Mouse (Mus musculus) heart, embryonic 11.5 days (tissue): Measurements from ENCODE around the gene Slamf1. TPM values are rescaled to one million over a fixed set of nuclear protein-coding genes. Genes with fewer than 3 reads are reported as not detected.

Experiments used
- ATAC-seq: fragments of 200-750 bp; cut with Nextera tagmentation; replicated peaks from 2 replicates; pipeline ENCODE4 v1.8.0; 2017; ENCODE audit warnings: moderate library complexity; ENCODE audit not compliant: insufficient number of reproducible peaks, low FRiP score, low TSS enrichment
- H3K27ac ChIP-seq: fragments of 300-500 bp; sonication (generic); 2 replicates; pipeline ENCODE4 v1.5.1; 2014; ENCODE audit warnings: mild to moderate bottlenecking, low read depth, low read length
- H3K27me3 ChIP-seq: fragments of 300-500 bp; sonication (generic); 2 replicates; pipeline ENCODE4 v1.6.1; 2014; ENCODE audit warnings: mild to moderate bottlenecking, low read length, mixed read lengths; ENCODE audit not compliant: control insufficient read depth, insufficient read depth
- H3K36me3 ChIP-seq: fragments of 300-500 bp; sonication (generic); 2 replicates; pipeline ENCODE4 v1.6.1; 2014; ENCODE audit warnings: mild to moderate bottlenecking, low read length, moderate library complexity, mixed read lengths; ENCODE audit not compliant: control insufficient read depth, insufficient read depth
- H3K4me1 ChIP-seq: fragments of 300-500 bp; sonication (generic); 2 replicates; pipeline ENCODE4 v1.6.1; 2014; ENCODE audit warnings: low read length; ENCODE audit not compliant: control insufficient read depth, insufficient read depth
- H3K4me2 ChIP-seq: fragments of 300-500 bp; sonication (generic); 2 replicates; pipeline ENCODE4 v1.6.1; 2014; ENCODE audit warnings: mild to moderate bottlenecking, moderate library complexity
- H3K4me3 ChIP-seq: fragments of 300-500 bp; sonication (generic); 2 replicates; pipeline ENCODE4 v1.5.1; 2014; ENCODE audit warnings: low read depth, low read length
- H3K9ac ChIP-seq: fragments of 300-500 bp; sonication (generic); 2 replicates; pipeline ENCODE4 v1.6.1; 2014; ENCODE audit warnings: mild to moderate bottlenecking, low read depth, low read length, moderate library complexity
- H3K9me3 ChIP-seq: fragments of 300-500 bp; sonication (generic); replicated peaks from 2 replicates; pipeline ENCODE4 v1.6.1; 2016; ENCODE audit warnings: low read length; ENCODE audit not compliant: control insufficient read depth
- WGBS: fragments of 180-500 bp; shearing (Covaris S2); extraction: QIAGEN DNeasy Blood & Tissue Kit; methylation state at CpG from one replicate; pipeline ENCODE4 v1.1.7; 2014; ENCODE audit not compliant: insufficient replicate concordance; 5-methylcytosine and 5-hydroxymethylcytosine counted together
- polyA plus RNA-seq: library from polyadenylated mRNA; unstranded; fragments of >200 nt; fragmentation: Nextera tagmentation; extraction: Ambion mirVana; gene quantifications from 2 replicates; pipeline ENCODE4 v1.2.1, GENCODE M21; 2014

Slamf1 gene
- polyA plus RNA-seq, 1 experiment from 2014 or later, result 0.23 TPM

DNA sequence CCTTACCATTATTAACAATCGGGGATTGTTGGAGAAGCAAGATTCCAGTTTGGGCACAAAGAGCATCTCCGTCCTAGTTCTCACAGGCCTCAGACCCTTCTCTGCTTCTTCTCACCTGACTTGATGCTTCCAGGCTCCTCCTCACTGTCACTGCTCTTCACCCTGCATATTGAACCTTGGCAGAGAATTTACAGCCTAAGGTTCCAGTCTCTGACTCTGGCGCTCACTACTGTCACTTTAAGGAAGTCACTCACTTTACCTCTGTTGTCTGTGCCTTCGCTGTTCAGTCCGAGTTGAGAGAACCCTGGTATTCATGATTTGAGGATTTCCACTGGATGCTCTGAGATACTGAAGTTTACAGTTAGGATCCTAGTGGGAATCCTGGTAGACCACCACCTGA lies 7.3 kb downstream of the Slamf1 start:
- ATAC-seq, result no peak
- Histone ChIP-seq H3K9ac (no peak overlapping the region), H3K4me1 (no peaks in the 10 kb centered on the region), H3K27me3 (no peaks in the 10 kb centered on the region), H3K4me3 (no peak overlapping the region), H3K4me2 (no peak overlapping the region), H3K36me3 (no peaks in the 10 kb centered on the region), H3K27ac (no peak overlapping the region), H3K9me3 (no peaks in the 10 kb centered on the region)
- whole genome bisulfite sequencing, result 65% methylated on average over 5 of the region's 5 CpGs

DNA sequence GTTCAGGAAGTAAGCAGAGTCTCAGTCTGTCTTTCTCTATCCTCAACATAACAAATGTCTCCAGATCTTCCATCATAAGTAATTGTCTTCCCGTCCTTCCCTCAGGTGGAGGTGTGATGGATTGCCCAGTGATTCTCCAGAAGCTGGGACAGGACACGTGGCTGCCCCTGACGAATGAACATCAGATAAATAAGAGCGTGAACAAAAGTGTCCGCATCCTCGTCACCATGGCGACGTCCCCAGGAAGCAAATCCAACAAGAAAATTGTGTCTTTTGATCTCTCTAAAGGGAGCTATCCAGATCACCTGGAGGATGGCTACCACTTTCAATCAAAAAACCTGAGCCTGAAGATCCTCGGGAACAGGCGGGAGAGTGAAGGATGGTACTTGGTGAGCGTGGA lies 7.8 kb downstream of the Slamf1 start:
- H3K4me3 ChIP-seq, result no peak overlapping the region
- no peak overlapping the region for H3K4me2 ChIP-seq
- H3K27ac ChIP-seq, result no peak overlapping the region
- no peaks in the 10 kb centered on the region for H3K36me3 ChIP-seq
- H3K9me3 ChIP-seq, result no peaks in the 10 kb centered on the region
- no peak overlapping the region for H3K9ac ChIP-seq
- WGBS, result 71% methylated on average over 11 of the region's 11 CpGs
- no peaks in the 10 kb centered on the region for H3K27me3 ChIP-seq
- no peaks in the 10 kb centered on the region for H3K4me1 ChIP-seq
- no peak for ATAC-seq

DNA sequence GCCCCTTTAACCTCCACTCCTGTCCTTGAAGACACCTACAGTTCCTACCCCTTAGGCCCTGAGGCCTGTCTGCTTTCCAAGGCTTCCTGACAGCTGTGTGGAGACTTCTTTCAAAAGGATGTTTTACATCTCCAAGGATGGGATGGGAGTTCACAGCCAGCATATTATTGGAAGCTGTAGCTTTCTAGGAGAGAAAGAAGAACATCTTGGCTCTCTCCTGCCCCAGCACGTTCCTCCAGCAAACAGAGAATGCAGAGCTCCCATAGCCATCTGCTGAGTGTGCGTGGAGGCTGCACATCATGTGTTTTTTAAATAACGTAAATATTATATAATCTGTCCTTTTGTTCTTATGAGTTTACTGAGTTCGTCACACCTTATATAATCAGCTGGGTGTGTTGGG lies 8.9 kb downstream of the Slamf1 start:
- no peaks in the 10 kb centered on the region for H3K27me3 ChIP-seq
- no peak overlapping the region for H3K27ac ChIP-seq
- H3K36me3 ChIP-seq, result no peaks in the 10 kb centered on the region
- H3K9me3 ChIP-seq, result no peaks in the 10 kb centered on the region
- H3K4me2 ChIP-seq, result no peak overlapping the region
- no peaks in the 10 kb centered on the region for H3K4me1 ChIP-seq
- WGBS, result 84% methylated on average over 4 of the region's 4 CpGs
- H3K4me3 ChIP-seq, result no peak overlapping the region
- H3K9ac ChIP-seq, result no peak overlapping the region
- ATAC-seq, result no peak

DNA sequence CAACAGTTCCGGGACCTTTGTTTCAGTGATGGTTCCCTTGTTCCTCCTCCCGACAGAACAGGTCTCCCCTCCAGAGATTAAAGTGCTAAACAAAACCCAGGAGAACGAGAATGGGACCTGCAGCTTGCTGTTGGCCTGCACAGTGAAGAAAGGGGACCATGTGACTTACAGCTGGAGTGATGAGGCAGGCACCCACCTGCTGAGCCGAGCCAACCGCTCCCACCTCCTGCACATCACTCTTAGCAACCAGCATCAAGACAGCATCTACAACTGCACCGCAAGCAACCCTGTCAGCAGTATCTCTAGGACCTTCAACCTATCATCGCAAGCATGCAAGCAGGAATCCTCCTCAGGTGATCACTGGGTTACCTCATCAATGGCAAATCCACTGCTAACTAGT lies 10.1 kb downstream of the Slamf1 start:
- Histone ChIP-seq H3K27ac (no peak overlapping the region), H3K9me3 (no peaks in the 10 kb centered on the region), H3K4me2 (no peak overlapping the region), H3K36me3 (no peaks in the 10 kb centered on the region), H3K9ac (no peak overlapping the region), H3K4me3 (no peak overlapping the region), H3K4me1 (no peaks in the 10 kb centered on the region), H3K27me3 (no peaks in the 10 kb centered on the region)
- 64% methylated on average over 7 of the region's 7 CpGs for WGBS
- no peak for ATAC-seq

DNA sequence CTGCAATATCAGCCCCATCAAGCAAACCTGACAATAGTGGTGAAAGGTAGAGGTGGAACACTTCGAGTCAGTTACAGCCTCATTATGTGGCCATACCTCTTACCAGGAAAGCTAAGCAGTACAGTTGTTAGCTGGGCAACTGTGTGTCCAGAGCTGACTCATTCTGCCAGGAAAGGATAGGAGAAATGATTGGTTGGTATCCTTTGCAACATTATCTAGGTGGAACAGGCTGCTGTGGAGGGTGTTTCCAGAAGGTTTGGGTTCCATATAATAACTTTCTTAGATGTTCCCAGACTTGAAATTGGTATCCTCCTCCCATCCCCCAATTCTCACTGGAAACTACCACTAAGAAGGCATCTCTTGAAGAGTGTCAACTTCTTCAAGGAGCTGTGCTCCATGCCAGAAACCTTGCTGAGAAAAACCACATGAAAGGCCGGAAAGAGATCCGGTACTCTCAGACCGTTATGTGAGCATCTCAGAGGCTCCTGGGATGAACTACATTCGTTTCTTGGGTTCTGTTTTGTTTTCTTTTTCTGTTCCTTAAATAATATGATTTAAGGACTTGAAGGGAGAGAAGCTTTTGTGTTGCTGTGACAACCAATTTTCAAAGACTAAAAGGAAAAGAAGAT lies 15.5 kb downstream of the Slamf1 start:
- H3K4me1 ChIP-seq, result no peaks in the 10 kb centered on the region
- ATAC-seq, result no peak
- no peak overlapping the region for H3K4me2 ChIP-seq
- 78% methylated on average over 5 of the region's 5 CpGs for WGBS
- H3K27ac ChIP-seq, result no peak overlapping the region
- no peak overlapping the region for H3K9ac ChIP-seq
- no peak overlapping the region for H3K4me3 ChIP-seq
- no peaks in the 10 kb centered on the region for H3K36me3 ChIP-seq
- H3K27me3 ChIP-seq, result no peaks in the 10 kb centered on the region
- H3K9me3 ChIP-seq, result no peaks in the 10 kb centered on the region

DNA sequence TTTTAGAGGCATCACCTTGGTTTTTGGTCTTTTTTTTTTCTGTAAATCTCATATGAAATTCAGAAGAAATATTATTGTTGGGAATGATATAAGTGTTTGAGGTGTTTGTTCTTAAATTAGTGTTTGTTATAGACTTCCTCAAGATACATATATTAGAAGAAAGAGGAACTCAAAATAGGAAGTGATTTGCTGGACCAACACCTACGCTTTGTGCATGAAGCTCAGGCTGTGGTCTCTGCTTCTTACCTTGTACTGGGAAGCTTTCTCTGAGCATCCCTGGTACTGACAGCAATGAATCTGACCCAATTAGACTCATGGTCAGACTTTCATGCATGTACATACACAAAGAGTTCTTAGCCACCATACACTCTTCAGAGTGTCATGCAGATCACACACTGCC lies 18.9 kb downstream of the Slamf1 start:
- Histone ChIP-seq H3K9ac (no peak overlapping the region), H3K9me3 (no peaks in the 10 kb centered on the region), H3K27me3 (no peaks in the 10 kb centered on the region), H3K4me3 (no peak overlapping the region), H3K4me1 (no peaks in the 10 kb centered on the region), H3K36me3 (no peaks in the 10 kb centered on the region), H3K4me2 (no peak overlapping the region), H3K27ac (no peak overlapping the region)
- ATAC-seq, result no peak
- WGBS, result 81% methylated on average over 1 of the region's 1 CpGs

DNA sequence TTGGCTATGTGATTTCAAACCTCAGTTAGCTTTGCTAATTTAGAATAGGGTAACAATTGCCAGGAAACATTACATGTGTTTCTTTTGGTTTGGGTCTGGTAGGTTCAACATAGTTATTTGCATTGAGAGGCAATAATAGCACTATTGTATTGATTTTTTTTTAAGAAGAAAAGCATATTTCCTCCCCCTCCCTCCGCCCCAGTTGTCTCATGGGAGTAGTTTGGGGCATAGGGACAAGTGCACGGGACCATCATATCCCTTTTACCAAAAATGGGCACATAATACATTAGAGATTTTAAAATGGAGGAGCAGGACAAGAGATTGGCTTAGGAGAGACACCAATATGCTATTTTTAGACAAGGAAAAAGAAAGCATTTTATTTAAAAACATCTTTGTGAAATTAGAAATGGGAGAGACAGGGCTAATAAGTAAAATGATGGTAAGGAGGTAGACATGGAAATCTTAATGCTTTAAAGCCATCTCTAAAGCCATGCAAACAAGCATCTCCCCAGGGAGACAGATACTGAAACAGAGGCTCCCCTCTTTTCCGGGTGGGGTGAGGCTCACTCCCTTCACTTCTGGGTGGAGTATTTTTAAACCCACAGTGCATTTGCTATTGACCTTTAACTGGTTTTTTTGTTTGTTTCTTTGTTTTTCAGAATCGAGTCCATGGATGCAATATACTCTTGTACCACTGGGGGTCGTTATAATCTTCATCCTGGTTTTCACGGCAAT lies 20.5 kb downstream of the Slamf1 start:
- 63% methylated on average over 6 of the region's 6 CpGs for WGBS
- Histone ChIP-seq H3K27me3 (no peaks in the 10 kb centered on the region), H3K9ac (no peak overlapping the region), H3K36me3 (no peaks in the 10 kb centered on the region), H3K4me1 (no peaks in the 10 kb centered on the region), H3K4me3 (no peak overlapping the region), H3K4me2 (no peak overlapping the region), H3K9me3 (no peaks in the 10 kb centered on the region), H3K27ac (no peak overlapping the region)
- no peak for ATAC-seq

DNA sequence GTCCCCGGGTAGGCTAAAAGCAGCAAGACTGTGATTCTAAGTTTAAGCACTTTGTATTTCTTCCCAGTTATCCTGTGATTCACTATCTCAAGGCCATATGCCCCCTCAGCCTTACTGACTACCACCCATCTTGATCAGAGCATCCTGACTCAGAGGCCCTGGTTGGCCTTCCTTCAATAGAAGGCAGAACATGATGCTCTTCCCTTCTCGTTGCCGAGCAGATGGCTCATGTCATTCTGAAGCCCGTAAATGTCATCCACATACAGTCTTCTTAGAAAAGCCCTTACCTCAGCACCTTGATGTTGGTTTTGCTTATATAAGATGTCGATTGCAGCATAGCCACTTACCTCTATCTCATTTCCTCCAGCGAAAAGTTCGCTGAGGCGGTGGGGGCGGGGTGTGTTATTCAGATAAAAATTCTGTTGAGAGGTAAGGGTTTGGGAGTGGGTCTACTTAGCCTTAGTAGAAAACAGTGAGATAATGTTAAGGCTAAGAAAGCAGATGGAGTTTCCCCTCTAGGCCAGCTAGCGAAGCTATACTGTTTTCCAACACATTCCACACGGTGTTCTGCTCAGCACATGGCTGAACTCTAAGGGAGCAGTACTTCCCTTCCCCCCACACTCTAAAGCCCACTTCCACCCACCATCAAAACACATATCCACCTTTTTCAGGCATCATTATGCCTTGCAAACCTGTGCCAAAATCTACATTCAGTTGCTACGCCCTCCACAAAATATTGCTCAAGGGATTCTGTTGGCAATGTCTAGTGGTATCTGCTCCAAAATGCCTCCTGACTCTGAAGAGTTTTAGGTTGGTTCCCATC lies 21.7 kb downstream of the Slamf1 start:
- no peaks in the 10 kb centered on the region for H3K9me3 ChIP-seq
- no peaks in the 10 kb centered on the region for H3K36me3 ChIP-seq
- H3K27ac ChIP-seq, result no peak overlapping the region
- 0 out of 2 replicates have a peak, but pooled peaks have one; percentile 39 for ATAC-seq
- no peak overlapping the region for H3K4me3 ChIP-seq
- H3K27me3 ChIP-seq, result no peaks in the 10 kb centered on the region
- no peak overlapping the region for H3K9ac ChIP-seq
- no peaks in the 10 kb centered on the region for H3K4me1 ChIP-seq
- no peak overlapping the region for H3K4me2 ChIP-seq
- WGBS, result 54% methylated on average over 12 of the region's 12 CpGs
